Mouse (Mus musculus) NIH3T3 (cell line): Measurements from ENCODE around the gene Tardbp.
A peak's percentile ranks its signal among the peaks of the same experiment; 100 is the strongest.

Source experiments
- DNase-seq: peaks from one replicate; pipeline ENCODE4 v3.0.0-alpha.2; 2012; ENCODE audit warnings: low read depth

The Tardbp gene

DNA sequence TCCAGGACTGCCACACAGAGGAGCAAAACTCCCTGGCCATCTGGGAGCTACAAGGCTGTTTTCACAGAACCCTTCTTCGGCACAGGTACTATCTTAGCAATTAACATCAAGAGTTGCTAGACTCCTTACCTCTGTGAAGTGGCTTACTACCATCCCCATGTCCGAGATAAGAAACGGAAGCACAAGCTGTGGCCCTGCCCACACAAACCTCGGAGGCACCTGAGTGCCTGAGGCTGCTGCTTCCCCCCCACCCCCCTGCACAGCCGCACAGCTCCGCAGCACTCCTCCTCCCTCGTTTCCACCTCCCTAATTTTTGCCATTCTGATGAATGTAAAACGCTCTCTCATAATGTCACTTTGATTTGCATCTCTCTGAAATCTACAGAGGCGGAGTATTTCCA is 11.5 kb upstream of the Tardbp start:
- DNase-seq: no peak

DNA sequence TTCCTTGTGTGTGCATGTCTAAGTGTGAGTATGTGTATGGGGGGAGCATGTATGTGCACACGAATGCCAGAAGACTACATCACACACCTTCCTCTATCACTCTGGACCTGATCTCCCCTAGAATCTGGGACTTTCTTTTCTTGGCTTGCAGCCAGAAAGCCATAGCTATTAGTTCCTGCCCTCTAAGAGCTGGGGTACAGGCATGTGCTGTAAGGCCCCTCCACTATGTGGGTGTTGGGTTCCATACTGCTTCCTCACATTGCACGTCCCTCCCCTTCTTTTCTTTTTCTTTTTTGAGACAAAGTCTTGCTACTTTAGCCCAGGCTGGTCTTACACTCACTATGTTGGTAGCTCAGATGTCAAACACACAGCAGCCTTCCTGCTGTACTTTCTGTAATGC is 8.5 kb upstream of the Tardbp start:
- no peak for DNase-seq

DNA sequence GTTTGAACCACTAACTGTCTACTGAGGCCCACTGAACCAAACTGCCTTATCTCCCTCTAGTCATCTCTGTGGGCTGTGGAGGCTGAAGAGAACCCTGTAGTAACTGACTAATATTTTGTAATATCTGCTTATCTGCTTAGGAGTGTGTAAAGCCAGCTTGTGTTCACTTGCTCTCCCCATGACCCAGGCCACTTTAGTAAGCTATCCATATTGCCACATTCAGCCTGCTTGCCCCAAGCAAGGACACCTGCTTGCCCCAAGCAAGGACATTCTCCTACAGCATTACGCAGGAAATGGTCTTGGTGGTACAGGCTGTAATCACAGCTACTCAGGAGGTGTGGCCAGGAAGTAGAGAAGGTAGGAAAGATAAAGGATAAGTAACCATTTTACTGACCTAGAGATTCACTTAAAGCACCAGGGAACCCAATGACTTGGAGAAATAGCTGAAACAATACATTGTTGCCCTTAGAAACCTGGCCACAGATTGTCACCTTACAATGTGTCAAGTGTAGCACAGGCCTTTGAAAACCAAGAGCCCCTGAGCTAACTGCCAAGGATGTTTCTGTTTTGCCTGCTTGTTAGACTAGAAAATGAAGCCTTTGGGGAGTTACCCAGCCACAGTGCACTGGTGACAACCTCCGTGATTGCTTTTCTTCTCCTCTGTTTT is 6.7 kb upstream of the Tardbp start:
- no peak for DNase-seq

DNA sequence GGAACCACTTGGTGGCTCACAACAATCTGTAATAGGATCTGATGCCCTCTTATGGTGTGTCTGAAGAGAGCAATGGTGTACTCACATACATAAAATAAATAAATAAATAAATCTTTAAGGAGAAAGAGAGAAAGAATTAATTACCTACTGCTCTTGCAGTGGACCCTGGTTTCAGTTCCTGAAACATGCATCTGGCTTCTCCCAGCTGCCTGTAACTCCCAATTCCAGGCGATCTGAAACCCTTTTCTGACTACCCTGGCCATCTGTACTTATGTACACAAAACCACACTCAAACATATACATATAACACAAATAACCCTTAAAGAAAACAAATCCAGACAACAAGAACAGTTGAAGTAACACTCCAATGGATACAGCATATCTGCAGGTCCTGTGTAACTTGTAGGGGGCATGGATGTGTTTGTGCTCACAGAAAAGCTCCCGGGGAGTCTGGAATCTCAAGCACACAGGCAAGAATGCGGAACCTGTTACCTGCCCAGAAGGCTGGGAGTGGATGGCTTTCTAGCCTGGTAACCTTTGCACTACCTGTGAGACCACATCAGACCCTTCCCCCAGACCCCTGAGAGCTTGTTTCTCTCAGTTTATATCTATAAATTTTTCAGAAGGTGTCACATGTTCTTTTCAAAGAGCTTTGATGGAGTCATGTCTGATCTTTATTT is 5.3 kb upstream of the Tardbp start:
- DNase-seq: no peak

DNA sequence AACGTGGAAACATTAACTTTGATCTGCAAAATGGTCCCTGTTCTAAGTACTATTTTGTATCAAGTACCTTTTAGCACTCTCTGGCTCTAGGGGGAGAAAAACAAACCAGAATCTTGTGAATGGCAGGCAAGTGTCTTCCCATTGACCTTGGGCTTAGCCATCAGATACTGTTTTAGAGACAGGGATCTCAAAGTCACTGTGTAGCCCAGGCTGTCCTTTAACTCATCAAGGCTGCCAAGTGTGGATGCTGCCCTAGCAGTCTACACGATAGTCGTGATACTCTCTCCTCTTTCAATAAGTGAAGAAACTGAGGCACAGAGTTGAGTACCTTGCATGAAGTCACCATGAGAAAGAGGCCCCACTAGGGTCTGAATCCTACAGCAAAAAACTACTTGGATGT is 427 bp upstream of the Tardbp start:
- DNase-seq: no peak

DNA sequence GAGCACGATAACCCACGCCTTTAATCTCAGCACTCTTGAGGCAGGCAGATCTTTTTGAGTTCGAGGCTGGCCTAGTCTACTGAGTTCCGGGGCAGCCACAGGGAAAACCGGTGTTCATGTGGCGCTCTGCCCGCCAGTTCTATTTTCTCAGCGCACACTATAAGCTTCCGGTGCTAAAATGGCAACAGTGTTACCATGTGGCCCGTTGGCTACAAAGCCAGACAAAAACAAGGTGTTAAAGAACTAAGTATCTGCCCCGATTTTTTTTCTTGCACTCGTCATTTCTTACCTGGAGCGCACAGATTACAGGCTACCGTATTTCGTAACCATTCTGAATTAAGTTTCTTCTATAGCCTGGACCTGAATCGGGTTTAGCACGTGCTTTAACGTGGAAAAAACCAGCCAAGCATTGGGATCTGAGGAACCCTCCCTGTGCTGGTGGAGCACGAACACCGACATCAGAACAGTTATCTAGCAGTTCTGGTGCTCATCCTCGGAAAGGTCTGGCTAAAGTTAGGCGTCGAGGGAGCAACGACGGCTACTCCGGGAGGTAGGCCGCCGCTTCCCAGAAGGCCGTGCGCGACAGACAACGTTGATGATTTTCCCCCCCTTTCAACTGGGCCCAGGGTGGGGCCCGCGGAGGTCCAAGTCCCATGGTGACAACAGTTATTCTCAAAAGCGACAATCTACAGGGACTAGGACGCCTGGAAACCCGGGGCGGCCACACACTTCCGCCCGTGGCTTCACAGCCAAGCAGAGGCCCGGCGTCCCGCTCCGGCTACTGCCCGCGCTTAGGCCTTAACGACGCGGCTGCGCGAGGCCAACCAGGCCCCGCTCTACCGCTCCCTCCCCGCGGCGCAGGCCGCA is 830 bp downstream of the Tardbp start:
- DNase-seq: peak; percentile 54

DNA sequence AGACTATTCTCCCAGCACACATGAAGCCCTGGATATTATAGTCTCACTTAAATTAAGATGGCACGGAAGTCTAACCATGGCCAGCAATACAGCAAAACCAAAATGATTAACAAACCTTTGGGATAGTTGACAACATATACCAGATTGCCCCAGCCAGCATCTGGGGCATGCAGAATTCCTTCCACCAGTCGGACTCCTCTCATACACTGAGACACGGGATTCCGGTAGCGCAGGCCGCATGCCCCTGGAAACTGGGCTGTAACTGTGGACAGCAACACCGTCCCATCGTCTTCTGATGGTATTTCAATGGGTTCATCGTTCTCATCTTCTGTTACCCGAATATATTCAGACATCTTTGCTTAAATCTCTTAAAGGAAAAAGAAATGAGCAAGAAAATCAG is 1.8 kb downstream of the Tardbp start:
- DNase-seq: no peak

DNA sequence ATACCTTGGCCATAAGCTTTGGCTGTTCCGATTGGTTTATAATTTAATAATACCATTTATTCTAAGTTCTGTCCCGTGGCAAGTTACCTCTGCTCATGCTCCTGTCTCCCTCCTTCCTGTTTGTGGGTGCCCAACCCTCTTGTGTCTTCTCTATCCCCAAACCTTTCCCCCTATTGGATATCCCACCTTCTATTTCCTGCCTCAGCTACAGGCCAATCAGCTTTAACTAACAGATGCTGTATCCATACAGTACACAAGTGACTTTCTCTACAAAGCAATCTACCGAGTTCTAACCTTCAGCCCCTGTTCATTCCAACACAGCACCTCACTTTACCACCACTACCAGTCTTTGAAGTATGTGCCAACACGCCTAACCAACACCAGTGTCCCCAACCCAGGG is 3.2 kb downstream of the Tardbp start:
- no peak for DNase-seq

DNA sequence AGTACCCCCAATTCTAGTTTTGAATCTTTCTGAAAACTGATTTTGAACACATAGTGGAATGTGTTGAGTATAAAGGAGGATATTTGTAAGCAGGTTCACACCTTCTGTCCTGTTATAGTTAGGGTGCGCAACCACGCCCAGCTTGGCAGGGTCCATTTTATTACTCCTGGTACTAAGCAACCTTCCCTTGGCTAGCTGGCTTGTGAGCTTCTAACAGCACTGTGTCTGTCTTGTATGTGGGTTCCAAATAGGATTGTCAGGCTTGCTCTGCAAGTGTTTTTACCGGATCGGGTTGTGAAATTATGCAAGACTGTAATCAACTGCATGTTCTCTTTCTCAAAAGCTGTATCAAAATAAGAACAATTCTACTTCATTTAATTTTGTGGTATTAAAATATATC is 4.3 kb downstream of the Tardbp start:
- no peak for DNase-seq

DNA sequence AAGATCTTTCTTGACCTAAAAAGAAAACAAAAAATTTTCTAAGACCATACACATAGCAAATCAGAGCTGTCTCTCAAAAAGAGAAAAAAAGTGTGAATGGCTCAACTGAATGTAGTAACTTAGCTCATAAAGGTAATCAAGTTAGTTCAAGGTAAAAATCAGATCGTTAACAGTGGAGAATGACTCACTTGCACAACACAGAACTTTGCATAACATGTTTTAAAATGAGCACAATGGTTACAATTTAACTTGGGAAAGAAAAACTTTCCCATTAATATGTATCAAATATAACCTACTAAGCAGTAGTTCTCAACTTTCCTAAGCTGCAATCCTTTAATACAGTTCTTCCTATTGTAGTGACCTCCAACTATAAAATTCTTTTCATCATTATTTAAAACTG is 6.1 kb downstream of the Tardbp start:
- DNase-seq: no peak

DNA sequence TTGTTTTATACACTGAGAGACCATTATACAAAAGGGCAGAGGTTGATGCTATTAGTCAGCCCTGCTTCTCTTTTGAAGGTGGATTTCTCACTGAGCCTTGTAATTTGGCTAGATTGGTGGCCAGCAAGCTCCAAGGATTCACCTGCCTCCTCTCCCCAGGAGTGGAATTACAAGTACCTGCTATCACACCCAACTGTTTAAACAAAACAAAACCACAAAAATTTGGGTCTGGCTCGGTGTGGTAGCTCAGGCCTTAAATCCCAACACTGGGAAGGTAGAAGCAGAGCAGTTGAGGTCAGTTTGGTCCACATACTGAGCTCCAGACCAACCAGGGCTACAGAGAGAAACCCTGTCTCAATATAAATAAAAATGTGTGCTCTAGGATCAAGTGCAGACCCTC is 7.0 kb downstream of the Tardbp start:
- DNase-seq: no peak

DNA sequence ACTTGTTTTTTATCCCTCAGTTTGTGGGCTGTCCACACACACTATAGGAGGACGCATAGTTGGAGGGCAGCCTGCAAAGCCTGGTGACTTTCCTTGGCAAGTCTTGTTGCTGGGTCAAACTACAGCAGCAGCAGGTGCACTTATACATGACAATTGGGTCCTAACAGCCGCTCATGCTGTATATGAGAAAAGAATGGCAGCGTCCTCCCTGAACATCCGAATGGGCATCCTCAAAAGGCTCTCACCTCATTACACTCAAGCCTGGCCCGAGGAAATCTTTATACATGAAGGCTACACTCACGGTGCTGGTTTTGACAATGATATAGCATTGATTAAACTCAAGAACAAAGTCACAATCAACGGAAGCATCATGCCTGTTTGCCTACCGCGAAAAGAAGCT is 13.1 kb downstream of the Tardbp start:
- DNase-seq: no peak

DNA sequence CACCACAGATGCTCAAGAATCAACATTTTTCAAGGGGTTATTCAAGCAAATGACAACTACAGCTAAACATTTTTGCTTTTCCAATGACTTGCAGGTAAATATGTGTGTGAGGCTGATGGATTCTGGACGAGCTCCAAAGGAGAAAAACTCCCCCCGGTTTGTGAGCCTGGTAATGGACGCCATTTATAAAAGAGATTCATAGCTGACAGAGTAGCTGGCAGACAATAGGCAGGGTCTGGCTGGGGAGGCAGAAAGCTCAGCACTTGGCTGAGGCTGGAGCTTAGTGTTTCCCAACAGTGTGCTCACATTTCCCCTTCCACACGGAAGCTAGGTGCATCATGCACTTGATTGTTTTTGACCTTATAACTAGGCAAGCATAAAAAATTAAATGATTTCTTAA is 14.3 kb downstream of the Tardbp start:
- DNase-seq: no peak

DNA sequence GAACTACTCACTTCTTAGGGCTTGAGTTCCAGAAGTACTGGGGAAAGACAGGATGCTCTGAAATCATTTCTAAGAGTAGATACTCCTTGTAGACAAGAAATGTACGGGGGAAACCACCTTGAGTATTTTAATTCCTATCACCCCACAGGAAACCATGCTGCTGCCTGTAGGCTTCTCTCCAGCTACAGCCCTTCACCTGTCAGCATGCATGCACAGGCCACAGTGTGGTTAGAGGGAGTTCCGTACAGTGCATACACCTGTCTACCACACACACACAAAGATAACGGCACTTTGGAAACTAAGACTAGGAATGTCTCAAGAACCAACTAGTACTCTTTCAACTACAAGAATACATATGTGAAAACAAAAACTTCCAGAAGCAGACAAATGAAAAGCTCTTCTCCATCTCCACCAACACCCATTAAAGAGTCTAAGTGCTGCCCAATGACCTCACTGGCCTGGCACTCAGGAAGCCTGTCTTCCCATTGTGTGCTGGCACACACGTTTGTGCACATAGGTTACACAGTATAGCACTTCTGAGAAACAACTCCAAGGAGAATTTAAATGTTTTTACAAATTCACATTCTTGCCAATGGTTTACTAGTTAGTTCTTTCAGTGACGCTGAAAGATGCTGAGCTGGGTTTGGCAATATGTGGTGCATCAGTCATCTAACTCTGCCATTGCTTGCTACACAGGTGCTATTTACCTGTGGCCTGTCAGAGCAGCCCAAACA is 16.0 kb downstream of the Tardbp start:
- DNase-seq: no peak

DNA sequence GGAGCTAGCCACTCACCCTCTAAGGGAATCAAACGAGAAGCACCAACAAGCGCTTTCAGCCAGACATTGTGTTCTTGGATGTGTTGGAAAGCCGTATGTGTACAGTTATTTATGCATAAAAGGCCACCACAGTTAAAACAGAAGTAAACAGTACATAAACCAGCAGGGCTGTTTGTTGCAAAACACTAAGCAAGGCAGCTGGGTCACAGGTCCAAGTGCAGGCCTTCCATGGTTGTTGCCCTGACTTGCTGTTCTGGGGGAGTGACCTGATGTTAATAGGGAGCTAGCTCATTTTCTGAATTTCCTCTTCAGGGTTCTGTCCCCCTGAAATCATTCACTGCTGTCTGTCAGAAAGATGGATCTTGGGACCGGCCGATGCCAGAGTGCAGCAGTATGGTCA is 17.0 kb downstream of the Tardbp start:
- no peak for DNase-seq

DNA sequence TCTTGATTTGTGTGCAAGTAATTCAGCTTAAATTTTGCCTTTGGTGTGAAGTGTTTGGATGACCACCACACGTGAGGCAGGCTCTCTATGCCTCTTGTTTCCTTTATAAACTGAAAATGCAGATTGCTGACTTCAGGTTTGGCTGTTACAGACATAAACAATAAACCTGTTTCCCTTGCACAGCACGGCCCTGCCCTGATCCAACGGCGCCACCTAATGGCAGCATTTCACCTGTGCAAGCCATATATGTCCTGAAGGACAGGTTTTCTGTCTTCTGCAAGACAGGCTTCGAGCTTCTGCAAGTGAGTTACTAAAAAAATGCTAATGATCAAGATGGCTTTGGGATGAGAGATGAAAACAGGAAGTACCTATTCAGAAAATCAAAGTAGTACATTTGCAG is 19.1 kb downstream of the Tardbp start:
- peak; percentile 85 for DNase-seq

DNA sequence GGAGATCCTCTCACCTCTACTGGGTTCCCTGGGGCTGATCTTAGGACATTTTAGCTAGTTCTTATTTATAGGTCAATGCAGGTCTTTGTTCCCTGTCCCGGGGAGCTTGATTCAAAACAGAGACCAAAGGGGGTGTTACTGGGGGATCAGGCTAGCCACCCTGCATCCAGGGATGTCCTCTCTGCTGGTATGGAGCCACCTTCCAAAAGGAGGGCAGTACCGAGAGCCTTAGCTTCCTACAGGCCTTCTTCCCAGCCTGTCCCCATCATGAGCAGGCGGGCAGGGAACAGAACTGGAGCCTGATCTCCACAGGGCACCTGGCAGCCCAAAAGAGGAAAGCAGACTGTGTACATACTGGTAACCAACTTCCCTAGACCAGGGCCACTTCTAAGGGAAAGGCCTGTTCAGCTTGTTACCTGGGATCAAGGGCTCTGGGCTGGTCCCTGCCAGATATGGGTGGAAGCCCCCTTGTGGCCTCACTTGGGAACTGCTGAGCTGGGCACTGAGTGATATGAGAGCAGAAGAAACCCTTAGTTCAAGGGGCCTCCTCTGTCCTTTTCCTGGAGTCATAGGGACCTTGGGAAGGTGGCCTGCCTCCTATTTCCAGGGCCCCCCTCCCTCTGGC is 22.2 kb downstream of the Tardbp start:
- DNase-seq: peak; percentile 77

DNA sequence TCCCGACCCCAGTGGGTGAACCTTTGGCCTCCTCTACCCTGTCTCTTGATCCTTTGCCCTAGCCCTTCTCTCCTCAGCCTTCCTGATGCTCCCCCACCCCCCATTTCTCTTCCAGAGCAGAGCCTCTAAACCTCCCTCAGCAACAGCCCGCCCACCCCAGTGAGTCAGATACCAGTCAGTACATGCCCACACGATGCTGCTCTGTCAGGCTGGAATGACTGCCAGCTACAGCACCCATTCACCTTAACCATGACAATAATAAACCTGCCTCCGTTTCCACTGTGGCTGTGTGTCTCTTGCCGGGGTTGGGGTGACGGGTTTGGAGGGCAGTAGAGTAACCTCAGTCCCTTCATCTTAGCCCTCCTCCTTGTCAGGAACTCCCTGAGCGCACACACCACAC is 22.7 kb downstream of the Tardbp start:
- peak; percentile 66 for DNase-seq

DNA sequence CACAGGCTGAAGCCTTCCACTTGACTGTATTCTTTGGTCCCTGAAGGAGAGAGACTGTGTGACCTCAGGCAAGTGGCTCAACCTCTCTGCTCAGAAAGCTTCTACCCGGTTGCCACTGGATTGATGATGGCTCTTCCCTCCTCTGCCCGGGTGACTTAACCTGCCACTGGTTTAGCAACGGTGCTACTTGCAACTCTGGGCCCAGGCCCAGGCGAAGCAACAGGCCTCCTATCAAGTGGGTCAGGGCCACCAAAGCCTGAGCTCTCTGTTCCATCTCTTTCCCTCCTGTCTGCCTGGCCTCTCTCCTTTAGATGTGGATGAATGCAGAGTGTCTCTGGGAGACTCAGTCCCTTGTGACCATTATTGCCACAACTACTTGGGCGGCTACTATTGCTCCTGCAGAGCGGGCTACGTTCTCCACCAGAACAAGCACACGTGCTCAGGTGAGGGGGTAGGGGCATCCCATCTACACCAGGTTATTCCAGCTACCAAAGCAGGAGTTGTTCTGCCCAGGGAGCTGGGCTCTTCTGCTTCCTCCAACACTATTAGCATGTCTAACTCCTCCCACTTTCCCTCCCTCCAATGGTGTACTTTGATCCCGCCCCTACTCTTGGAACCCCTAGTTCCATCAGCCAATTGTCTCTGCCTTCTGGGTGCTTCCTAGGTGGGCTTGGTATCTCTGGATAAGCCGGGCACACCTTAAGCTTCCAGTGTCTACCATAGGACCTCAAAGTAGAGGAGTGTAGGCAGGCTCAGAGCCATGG is 23.3 kb downstream of the Tardbp start:
- DNase-seq: no peak

DNA sequence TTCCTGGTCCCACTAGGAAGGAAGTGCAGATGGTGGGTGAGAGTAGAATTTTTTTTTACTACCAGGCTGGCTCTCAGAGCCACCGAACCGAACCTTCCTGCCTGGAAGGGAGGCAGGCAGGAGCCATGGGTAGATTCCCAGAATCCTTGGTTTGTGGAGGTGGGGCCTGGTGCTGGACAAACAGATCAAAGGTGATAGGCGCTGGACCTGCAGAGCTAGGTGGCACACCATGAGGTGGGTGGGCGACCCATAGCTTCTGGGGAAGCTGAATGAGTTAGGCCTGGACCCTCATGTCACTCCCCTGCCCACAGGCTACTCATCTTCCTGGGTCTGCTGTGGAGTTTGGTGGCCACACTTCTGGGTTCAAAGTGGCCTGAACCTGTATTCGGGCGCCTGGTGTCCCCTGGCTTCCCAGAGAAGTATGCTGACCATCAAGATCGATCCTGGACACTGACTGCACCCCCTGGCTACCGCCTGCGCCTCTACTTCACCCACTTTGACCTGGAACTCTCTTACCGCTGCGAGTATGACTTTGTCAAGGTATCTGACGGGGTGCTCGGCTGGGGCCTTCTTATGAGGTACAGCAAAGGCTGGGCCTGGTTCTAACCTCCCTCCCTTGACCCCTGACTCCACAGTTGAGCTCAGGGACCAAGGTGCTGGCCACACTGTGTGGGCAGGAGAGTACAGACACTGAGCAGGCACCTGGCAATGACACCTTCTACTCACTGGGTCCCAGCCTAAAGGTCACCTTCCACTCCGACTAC is 24.3 kb downstream of the Tardbp start, which contains the start of gene Masp2:
Gene Masp2, plus strand, starts transcription at position 198 of the 764 bp plus-strand sequence.
- no peak for DNase-seq
